Mouse (Mus musculus) monocyte, adult 2 months (primary cell): Measurements from ENCODE around the gene Cc2d2a.

Experiments used
- DNase-seq, 2 experiments: peaks; one replicate each; pipeline ENCODE4 v3.0.0; 2022; ENCODE audit warnings: low spot score in 2 of 2, low read depth in 1 of 2

Gene Cc2d2a

GRCm38 (mm10) chr5:43723830-43724229 lies 61.7 kb downstream of the Cc2d2a start:
- no peak for DNase-seq

DNA sequence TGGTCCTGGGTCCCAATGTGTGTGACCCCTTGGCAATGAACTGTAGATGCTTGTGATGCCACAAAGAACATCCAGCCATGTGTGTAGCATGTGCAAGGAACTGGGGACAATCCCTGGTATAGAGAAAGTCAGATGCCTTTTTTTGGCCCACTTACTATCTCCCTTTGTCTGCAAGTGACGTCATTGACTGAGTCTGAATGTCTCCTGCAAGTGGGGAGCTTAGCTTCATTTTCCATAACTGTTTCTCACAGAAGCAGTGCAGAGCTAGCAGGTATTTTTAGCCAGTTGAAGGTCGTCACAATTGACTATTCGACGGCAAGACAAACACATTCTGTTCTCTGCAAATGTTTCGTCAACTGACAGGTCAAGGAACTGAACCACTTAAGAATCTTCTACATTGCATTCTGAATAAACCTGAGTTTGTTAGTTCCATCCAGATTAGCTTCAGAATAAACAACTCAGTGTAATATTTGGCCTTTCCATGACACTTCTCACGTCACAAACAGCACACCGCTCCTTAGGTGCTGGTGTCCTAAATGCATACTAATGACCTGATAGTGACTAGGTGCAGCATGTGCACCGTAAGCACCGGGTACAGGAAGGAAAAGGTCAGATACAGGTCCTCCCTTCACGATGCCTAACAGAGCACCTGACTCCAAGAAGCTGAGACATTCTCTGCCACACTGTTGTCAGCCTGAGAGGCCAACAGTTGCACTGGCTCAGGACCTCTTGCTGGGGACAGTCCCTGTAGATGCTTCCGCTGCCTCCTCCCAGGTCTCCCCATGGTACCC lies 66.4 kb downstream of the Cc2d2a start:
- DNase-seq, result no peak

DNA sequence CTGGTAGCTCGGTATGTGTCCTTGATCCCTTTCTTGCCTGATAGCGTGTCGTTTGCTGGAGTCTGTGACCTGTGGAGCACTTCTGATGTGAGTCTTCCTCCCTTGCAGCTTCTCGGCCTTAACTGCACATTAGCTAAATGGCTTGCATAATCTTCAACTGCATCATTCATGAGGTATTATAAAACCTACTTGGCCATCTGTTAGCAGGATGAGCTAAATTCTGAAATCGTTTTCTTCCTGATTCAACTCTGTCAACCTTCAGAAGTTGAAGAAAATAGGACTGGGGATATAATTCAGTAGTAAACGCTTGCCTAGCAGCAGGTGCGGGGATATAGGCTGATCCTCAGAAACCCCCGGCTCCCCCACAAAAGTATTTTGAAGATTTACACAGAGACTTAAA lies 70.2 kb downstream of the Cc2d2a start:
- no peak for DNase-seq

GRCm38 (mm10) chr5:43744187-43744586 lies 82.0 kb downstream of the Cc2d2a start:
- no peak for DNase-seq

DNA sequence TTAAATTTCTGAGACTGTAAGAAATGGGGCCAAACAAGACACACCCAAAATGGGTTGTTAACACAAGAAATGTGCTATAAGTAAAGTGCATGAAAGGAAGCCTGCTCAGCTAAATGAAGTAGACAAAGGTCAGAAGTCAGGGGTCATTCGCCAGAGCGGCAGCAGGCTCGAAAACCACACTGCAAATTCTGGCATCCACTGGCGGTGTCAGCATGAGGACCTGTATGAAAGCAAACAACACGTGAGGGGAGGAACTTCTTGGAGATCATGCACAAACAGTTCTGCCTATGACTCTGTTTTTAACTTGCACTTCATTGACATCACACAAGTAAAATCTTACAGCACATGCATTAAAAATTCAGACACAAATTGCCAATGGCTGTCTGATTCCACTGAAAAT lies 83.0 kb downstream of the Cc2d2a start:
- DNase-seq, result no peak

DNA sequence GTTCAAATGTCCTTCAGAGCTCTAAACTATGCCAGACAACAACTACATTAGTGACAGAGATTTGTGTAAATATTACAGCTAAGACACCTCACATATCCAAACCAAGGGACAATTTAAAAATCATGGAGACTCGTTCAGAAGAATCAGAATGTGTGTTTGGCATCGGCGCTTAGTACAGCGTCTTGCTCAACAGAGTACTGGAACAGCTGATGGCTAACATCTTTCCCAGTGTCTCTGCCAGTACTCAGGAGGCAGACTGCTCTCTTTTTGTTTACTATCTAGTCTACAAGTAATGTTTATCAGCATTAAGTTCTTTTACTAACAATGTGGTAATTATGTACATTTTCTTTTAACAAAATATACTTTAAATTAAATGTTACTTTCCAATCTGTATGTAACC lies 85.9 kb downstream of the Cc2d2a start:
- no peak for DNase-seq

DNA sequence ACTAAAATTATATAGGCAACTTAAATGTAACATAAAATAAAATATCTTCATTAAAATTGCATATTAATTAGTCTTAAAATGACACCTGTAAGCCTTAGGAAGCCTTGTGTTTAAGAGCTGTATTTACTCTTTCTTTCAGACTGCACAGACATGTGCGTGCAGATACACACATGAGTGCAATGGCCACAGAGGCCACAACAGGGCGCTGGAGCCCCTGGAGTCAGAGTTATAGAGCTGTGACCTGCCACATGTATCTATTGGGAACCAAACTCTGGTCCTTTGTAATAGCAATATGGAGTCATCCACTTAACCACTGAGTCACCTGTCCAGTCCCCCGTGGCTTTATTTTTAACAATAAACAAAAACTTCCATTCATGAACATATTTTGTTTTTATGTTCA lies 86.9 kb downstream of the Cc2d2a start:
- no peak for DNase-seq

DNA sequence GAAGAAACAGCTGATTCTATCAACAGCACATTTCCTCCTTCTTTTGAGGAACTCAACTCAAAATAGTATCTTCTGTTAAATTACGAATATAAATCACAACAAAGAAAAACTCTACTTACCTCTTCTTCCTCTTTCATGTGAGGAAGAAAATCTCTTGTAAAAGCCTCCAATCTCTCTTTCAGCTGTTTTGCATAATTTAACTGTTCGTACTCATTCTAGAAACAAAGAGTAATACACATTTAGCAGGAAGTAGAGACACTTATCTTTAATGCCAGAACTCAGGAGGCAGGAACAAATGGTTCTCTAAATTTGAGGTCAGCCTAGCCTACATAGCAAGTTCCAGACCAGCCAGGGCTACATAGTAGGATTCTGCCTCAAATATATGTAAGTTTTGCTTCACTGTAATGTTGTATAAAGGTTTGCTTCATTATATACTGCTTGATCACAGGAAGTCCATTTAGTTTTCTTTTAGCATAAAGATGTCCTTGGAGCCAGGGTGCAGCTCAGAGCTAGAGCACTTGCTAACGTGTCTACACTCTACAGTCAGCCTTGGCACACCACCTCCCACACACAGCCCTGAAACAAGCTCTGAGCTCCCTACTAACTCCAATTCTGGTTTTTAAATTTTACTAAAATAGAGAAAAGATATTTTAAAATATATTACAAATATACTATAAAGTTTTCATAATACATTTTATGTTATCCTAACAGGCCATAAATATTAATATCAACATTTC lies 108.6 kb downstream of the Cc2d2a start:
- DNase-seq, result no peak

DNA sequence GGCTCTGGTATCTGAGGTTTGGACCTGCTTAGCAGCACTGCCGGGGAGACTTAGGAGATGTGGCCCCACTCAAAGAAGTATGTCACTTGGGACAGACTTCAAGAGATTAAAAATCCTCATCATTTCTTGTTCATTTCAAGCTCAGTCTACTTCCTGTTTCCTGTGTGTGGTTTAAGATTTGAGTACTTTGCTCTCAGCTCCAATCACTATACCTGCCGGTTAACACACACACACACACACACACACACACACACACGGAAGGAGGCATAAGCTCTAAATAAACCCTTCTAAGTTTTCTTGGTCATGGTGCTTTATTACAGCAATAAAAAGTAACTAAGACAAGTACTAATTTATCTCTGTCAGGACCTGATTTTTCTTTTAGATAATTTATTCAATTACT lies 109.4 kb downstream of the Cc2d2a start:
- no peak for DNase-seq

GRCm38 (mm10) chr5:43776407-43776806 lies 114.3 kb downstream of the Cc2d2a start:
- DNase-seq, result no peak

GRCm38 (mm10) chr5:43776993-43777392 lies 114.8 kb downstream of the Cc2d2a start:
- DNase-seq, result no peak

- DNase-seq, result no peak
Observed at GRCm38 (mm10) chr5:43778583-43778982, 116.4 kb downstream of the Cc2d2a start.

DNA sequence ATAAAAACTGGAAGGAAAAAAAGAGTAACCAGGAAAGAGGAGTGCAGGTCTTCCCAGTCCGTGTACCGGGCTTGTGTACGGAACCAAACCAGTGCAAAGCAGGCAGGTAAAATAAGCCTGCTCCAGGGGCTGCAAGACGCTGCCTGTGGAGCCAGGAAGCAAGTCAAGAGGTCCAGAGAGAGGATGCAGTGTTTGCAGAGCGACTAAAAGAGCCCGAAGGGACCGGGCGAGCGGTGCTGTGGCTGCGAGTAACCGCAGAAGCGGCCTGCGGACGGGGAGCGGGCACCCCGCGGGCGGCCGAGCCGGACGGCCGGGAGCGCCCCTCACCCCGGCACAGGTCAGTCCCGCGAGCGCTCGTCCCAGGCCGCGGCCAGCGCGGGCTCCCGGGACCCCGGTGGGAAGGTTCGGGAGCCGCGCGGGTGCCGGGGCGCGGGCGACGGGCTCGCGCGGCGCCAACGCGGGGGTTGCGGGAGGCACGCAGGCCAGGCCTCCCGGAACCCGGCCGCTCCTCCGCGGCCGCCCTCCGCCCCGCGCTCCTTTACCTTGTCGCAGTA lies 119.4 kb downstream of the Cc2d2a start:
- no peak for DNase-seq

- DNase-seq, result peak in 1 of 2 experiments; percentile 61
Observed at GRCm38 (mm10) chr5:43781977-43782930, 120.1 kb downstream of the Cc2d2a start.

DNA sequence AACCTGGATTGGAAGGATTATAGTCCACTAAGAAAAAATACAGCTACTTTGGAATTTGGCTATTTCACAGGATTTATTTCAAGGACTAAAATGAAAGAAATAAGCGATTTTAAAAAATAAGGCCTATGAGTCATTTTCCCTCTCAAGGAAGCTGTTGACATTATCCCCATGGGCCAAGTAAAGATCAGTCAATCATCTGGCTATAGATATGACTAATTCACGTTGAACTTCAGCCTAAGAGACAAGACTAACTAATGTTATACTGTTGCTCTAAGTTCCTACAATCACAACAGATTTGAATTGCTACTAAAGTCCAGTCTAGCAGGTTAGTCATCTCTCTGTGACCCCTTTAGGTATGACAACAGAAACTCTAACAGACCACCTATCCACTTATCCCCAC lies 121.8 kb downstream of the Cc2d2a start:
- DNase-seq, result no peak

GRCm38 (mm10) chr5:43786607-43787006 lies 124.5 kb downstream of the Cc2d2a start:
- DNase-seq, result no peak

DNA sequence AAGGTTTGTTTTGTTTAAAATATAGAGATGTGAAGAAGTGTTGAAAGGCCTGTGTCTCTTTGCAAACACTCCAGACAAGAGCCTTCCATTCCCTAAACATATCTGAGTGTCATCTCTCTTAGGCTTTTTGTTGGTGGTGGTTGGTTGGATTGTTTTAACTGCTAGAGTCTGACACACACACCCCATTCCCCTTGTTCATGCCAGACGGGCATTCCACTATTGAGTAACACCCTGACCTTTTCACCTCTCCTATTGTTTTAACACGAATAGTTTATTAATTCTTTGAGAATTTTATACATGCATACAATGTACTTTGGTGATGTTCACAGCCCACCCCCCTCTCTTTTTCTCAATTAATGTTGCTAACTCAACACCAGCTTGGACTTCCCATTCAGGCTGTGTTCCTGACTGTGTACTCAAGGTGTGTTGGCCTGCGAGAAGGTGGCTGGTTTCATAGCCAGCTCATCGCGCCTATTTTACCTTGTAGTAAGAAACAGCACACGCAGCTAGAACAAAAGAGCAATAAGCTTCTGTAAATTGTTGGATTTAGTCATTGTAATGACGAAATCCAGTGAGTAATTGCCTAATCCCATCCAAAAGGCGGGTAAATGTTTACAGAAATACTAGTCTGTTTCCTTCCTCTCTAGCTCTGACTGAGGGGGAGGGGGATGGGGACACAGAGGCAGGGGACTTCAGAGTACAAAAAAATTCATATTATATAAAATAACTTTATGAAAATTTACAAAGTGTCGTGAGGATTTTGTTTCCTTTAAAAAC lies 126.0 kb downstream of the Cc2d2a start:
- DNase-seq, result no peak
